Mouse (Mus musculus) thymus, adult 2 months (tissue): ENCODE results near the gene Emsy. TPM values are rescaled to one million over a fixed set of nuclear protein-coding genes. Genes with fewer than 3 reads are reported as not detected.

Experiments
- DNase-seq: peaks from one replicate; pipeline ENCODE4 v3.0.0; 2021
- H3K27ac ChIP-seq: fragments of 200-500 bp; 2 replicates; pipeline ENCODE4 v1.5.1; 2012; ENCODE audit warnings: low read length, control low read depth; ENCODE audit not compliant: control insufficient read depth, insufficient read depth
- H3K27me3 ChIP-seq: fragments of 200-500 bp; 2 replicates; pipeline ENCODE4 v1.6.1; 2012; ENCODE audit warnings: mild to moderate bottlenecking, low read length, moderate library complexity, mixed read lengths; ENCODE audit not compliant: control insufficient read depth, insufficient read depth
- H3K36me3 ChIP-seq: fragments of 200-500 bp; 2 replicates; pipeline ENCODE4 v1.6.1; 2012; ENCODE audit warnings: mild to moderate bottlenecking, low read length, moderate library complexity; ENCODE audit not compliant: control insufficient read depth, insufficient read depth
- H3K4me1 ChIP-seq: fragments of 200-500 bp; replicated peaks from 2 replicates; pipeline ENCODE4 v1.6.1; 2012; ENCODE audit warnings: low read length; ENCODE audit not compliant: control insufficient read depth, insufficient read depth
- H3K4me3 ChIP-seq: fragments of 200-500 bp; 2 replicates; pipeline ENCODE4 v1.5.1; 2012; ENCODE audit warnings: mild to moderate bottlenecking, low read length, control low read depth, moderate library complexity; ENCODE audit not compliant: control insufficient read depth, insufficient read depth
- CTCF ChIP-seq: fragments of 200-500 bp; IDR thresholded peaks from 2 replicates; pipeline ENCODE4 v1.5.1; 2012; ENCODE audit warnings: mild to moderate bottlenecking, control low read depth, low read length, moderate library complexity, borderline replicate concordance; ENCODE audit not compliant: control insufficient read depth, poor library complexity, insufficient read depth; ENCODE audit errors: extremely low read depth
- POLR2A ChIP-seq: fragments of 200-500 bp; IDR thresholded peaks from 2 replicates; pipeline ENCODE4 v1.6.1; 2012; ENCODE audit warnings: mild to moderate bottlenecking, low read length, control low read depth, moderate library complexity; ENCODE audit not compliant: control insufficient read depth, poor library complexity, insufficient read depth; ENCODE audit errors: extremely low read depth
- WGBS: fragments of 180-500 bp; shearing (Covaris S2); methylation state at CpG from one replicate; pipeline ENCODE4 v1.1.7; 2018; 5-methylcytosine and 5-hydroxymethylcytosine counted together
- polyA plus RNA-seq: library from polyadenylated mRNA; depleted of rRNA; stranded (reverse); fragments of >200 nt; gene quantifications from 2 replicates; pipeline ENCODE4 v1.2.3, GENCODE M21; 2012

Emsy gene
- polyA plus RNA-seq, 1 experiment = 52.8 TPM

DNA sequence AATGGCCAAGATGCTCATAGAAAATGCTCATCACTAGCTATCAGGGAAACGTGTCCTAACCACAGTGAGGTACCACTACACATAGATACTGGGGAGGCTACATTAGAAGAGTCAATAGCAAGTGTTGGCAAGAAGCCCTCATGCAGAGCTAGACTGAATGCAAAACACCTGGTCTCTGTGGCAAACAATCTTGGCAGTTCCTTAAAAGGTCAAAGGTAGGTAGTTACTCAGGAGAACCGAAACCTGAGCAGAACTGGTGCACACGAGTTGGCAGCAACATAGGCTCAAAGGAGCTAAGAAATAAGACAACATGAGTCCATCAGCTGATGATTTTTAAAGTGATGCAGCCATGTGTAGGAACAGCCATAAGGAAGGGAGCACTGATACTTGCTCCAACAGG is 70.3 kb downstream of the Emsy start:
- Histone ChIP-seq H3K4me1 (no peaks in the 10 kb centered on the region), H3K4me3 (no peak overlapping the region), H3K36me3 (peaks cover 17% of the 10 kb centered on the region), H3K27me3 (no peaks in the 10 kb centered on the region), H3K27ac (no peak overlapping the region)
- WGBS = 46% methylated on average over 3 of the region's 3 CpGs
- no peak for DNase-seq
- TF ChIP-seq POLR2A (no peak), CTCF (no peak)

DNA sequence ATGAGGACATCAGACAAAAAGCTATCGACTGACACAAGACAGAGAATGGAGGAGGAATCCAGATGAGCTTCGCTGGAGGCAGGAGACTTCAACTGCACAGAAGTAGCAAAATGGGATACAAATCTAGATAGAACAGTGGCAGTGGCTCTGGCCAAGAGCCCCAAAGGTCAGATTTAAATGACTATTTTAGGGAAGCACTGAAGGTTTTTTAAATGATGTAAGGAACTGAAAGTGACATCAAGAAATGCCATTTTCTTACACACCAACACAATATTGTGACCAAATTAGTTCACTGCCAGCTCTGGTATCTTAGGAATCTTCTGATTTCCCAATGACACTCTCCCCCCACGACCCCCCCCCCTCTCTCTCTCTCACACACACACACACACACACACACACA is 72.0 kb downstream of the Emsy start:
- no peak for TF ChIP-seq CTCF
- no peak for TF ChIP-seq POLR2A
- H3K36me3 ChIP-seq = peaks cover 12% of the 10 kb centered on the region
- no peak overlapping the region for H3K27ac ChIP-seq
- H3K4me1 ChIP-seq = no peaks in the 10 kb centered on the region
- H3K4me3 ChIP-seq = no peak overlapping the region
- no peaks in the 10 kb centered on the region for H3K27me3 ChIP-seq
- WGBS = 88% methylated on average over 3 of the region's 3 CpGs
- no peak for DNase-seq

DNA sequence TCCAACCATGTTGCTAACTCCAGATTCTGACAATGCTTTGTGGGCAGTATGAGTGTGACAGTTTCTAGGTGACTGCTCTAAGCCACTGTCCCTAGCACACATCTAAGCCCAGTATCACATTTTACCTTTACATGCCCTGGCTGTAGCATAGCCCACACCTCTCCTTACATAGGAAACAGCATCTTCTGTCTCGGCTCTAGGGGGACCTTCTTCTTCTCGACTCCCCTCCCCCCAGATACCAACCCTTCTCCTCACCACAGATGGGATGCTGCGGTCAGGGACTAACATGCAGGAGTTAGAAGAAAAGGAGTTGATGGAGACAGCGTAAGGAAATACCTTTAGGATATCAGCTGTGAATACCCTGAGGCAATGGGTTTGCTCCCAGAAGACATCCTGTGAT is 75.3 kb downstream of the Emsy start:
- H3K4me1 ChIP-seq = peaks cover 2% of the 10 kb centered on the region; the same call in 1 of the 2 replicates
- no peaks in the 10 kb centered on the region for H3K27me3 ChIP-seq
- H3K27ac ChIP-seq = no peak overlapping the region
- H3K36me3 ChIP-seq = no peaks in the 10 kb centered on the region
- TF ChIP-seq CTCF (no peak), POLR2A (no peak)
- DNase-seq = no peak
- no peak overlapping the region for H3K4me3 ChIP-seq
- 94% methylated on average over 4 of the region's 4 CpGs for WGBS

DNA sequence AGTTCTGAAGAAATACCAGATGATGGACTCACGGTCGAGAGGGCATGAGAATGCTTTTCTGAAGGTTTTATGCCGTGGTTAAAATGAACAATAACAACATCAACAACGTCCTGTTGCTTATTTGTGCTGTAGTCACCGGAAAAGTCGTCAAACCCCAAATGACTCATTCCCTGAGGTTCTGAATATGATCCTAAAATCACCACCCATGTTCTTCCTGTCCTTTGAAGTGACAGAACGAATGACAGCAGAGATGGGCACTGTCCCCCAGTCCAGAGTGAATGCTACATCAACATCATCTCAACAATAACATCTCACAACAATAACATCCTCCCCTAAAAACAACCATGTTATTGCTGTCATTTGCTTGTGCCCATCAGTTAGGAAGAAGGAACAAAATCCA is 76.1 kb downstream of the Emsy start:
- no peaks in the 10 kb centered on the region for H3K27me3 ChIP-seq
- no peak overlapping the region for H3K4me3 ChIP-seq
- 80% methylated on average over 7 of the region's 7 CpGs for WGBS
- TF ChIP-seq CTCF (no peak), POLR2A (no peak)
- H3K27ac ChIP-seq = no peak overlapping the region
- no peaks in the 10 kb centered on the region for H3K36me3 ChIP-seq
- no peak for DNase-seq
- H3K4me1 ChIP-seq = peaks cover 10% of the 10 kb centered on the region

DNA sequence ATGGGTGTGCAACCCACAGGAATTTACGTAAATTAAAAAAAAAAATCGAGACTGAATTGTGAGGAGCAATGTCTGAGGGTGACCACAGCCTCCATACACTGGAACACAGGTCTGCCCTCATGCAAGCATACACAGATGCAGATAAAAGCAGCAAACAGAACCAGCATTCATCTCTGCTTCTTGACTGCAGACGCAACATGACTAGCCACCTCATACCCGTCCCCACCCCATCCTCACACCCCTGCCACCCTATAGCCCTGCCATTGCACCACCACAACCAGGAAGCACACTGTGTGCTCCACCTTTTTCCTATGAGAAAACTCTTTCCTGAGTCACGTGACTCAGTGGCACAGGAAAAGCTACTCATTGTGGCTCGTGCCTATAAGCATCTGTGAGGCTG is 76.9 kb downstream of the Emsy start:
- no peak for TF ChIP-seq CTCF
- Histone ChIP-seq H3K27me3 (no peaks in the 10 kb centered on the region), H3K4me3 (no peak overlapping the region), H3K36me3 (no peaks in the 10 kb centered on the region), H3K27ac (no peak overlapping the region), H3K4me1 (peaks cover 15% of the 10 kb centered on the region)
- no peak for DNase-seq
- WGBS = 78% methylated on average over 6 of the region's 6 CpGs

DNA sequence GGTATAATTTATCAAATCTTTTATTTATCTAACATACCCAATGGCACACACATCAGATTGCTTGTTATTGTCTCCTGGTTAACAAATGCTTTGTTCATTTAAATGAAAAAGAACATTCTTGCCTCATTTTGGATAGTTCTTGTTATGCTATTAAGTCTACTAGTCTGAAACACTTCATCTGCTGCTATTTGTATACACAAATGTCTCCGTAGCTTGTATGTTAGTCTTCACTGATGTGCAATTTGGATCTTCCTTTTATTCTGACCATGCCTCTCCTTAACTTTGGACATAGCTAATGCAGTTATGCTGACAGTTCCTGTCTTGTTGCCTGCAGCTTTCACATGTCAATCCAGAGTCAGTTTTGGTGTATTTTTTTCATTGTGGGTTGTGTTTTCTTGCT is 79.1 kb downstream of the Emsy start:
- no peak for TF ChIP-seq POLR2A
- TF ChIP-seq CTCF = no peak
- Histone ChIP-seq H3K4me1 (peaks cover 36% of the 10 kb centered on the region), H3K4me3 (no peak overlapping the region), H3K27ac (no peak overlapping the region), H3K27me3 (no peaks in the 10 kb centered on the region), H3K36me3 (no peaks in the 10 kb centered on the region)
- 98% methylated on average over 1 of the region's 1 CpGs for WGBS
- DNase-seq = no peak

DNA sequence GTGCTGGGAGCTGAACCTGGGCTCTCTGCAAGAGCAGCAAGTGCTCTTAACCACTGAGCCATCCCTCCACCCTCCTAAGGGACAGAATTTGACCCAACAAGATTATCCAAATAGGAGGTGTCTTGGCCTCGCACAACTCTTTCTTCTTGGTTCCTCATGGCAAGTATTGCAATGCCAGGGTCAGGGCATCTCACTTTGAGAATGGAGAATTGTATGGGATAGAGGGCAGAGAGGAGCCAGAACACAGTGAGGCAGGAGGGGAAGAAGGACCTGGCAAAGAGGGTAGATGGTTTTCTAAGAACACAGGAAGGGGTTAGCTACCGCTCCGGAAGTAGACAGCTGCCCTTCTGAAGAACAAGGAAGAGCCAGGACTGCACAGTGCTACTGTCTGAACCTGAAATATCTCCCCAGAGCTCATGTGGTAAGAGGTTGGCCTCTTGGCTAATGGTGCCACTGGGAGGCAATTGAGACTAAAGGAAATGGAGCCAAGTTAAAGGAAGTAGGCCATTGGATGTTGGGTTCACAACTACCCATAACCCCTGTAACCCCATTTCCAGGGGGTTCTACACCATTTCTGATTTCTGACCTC is 80.8 kb downstream of the Emsy start:
- Histone ChIP-seq H3K4me3 (no peak overlapping the region), H3K27me3 (no peaks in the 10 kb centered on the region), H3K27ac (no peak overlapping the region), H3K36me3 (no peaks in the 10 kb centered on the region), H3K4me1 (peaks cover 52% of the 10 kb centered on the region)
- no peak for TF ChIP-seq POLR2A
- no peak for TF ChIP-seq CTCF
- DNase-seq = no peak
- 61% methylated on average over 3 of the region's 3 CpGs for WGBS
